Mouse (Mus musculus) yolk sac, embryonic 10.5 days (tissue): ENCODE measurements around the gene Gm20834.
"Not testable (repeated sequence)": the region's sequence is repeated elsewhere in the genome, so short reads cannot be mapped to it uniquely, and the experiment has no call there.

Source experiments
- DNase-seq: peaks from one replicate; pipeline ENCODE4 v3.0.0-alpha.2; 2017; ENCODE audit warnings: low spot score

Gm20834 gene

DNA sequence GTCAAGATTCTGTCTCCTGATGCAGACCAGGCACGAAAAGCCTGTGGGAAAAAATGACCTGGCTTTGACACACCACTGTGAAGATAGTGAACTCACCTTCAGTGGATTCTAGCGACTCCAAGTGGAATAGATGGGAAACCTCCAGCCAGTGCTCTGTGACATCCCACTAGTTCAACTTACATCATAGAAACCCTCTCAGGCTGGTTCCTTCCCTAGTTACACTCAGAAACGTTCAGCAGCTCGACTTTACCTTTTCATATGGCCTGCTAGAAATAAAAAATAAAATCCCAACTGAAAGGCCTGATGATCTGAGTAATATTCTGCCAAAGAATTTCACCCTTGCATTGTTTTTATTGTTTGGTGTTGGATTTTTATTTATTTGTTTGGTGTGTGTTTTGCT, at the start of gene Gm20834:
Gene Gm20834 (minus strand): TSS at position 101 of the 400 bp plus-strand sequence.
- DNase-seq, result not testable (repeated sequence)
